Mouse (Mus musculus): ENCODE measurements around the gene Jmjd8.

GRCm38 (mm10) chr17:25823452-25823851 lies 5.2 kb upstream of the Jmjd8 start, which contains the start of gene Wdr24:
- TF ChIP-seq POLR2A (IDR thresholded peaks at IDR 0.05; ENCODE audit: low read depth, low read length) (no peak), CTCF (IDR thresholded peaks at IDR 0.05; ENCODE audit: extremely low read depth, insufficient read length, insufficient replicate concordance, low read depth, low read length) (no peak)

Measured in small intestine, adult 2 months (tissue).